Mouse (Mus musculus) lung, embryonic 14.5 days (tissue): ENCODE results near the gene Oit3. TPM values are rescaled to one million over a fixed set of nuclear protein-coding genes. Genes with fewer than 3 reads are reported as not detected.

ENCODE experiments used
- ATAC-seq: fragments of 200-750 bp; cut with Nextera tagmentation; 2 replicates; pipeline ENCODE4 v1.8.0; 2017; ENCODE audit warnings: mild to moderate bottlenecking, moderate TSS enrichment, moderate library complexity; ENCODE audit not compliant: insufficient read depth
- DNase-seq: peaks from one replicate; pipeline ENCODE4 v3.0.0-alpha.2; 2015
- H3K27ac ChIP-seq: fragments of 300-500 bp; sonication (generic); 2 replicates; pipeline ENCODE4 v1.5.1; 2014; ENCODE audit warnings: low read depth, mild to moderate bottlenecking, moderate library complexity
- H3K27me3 ChIP-seq: fragments of 300-500 bp; sonication (generic); 2 replicates; pipeline ENCODE4 v1.6.1; 2014; ENCODE audit warnings: low read length, control low read depth; ENCODE audit not compliant: insufficient read depth
- H3K36me3 ChIP-seq: fragments of 300-500 bp; sonication (generic); 2 replicates; pipeline ENCODE4 v1.6.1; 2014; ENCODE audit warnings: control low read depth; ENCODE audit not compliant: insufficient read depth
- H3K4me1 ChIP-seq: fragments of 300-500 bp; sonication (generic); 2 replicates; pipeline ENCODE4 v1.6.1; 2014; ENCODE audit warnings: antibody characterized with exemption, control low read depth; ENCODE audit not compliant: insufficient read depth
- H3K4me2 ChIP-seq: fragments of 300-500 bp; sonication (generic); 2 replicates; pipeline ENCODE4 v1.6.1; 2014; ENCODE audit warnings: mild to moderate bottlenecking
- H3K4me3 ChIP-seq: fragments of 300-500 bp; sonication (generic); 2 replicates; pipeline ENCODE4 v1.5.1; 2014; ENCODE audit warnings: low read depth, low read length
- H3K9ac ChIP-seq: fragments of 300-500 bp; sonication (generic); 2 replicates; pipeline ENCODE4 v1.6.1; 2014
- H3K9me3 ChIP-seq: fragments of 300-500 bp; sonication (generic); 2 replicates; pipeline ENCODE4 v1.6.1; 2016; ENCODE audit warnings: low read depth, low read length, control low read depth
- CTCF ChIP-seq: IDR thresholded peaks from 2 replicates; pipeline ENCODE4 v1.5.1; 2016; ENCODE audit warnings: antibody characterized with exemption, low read depth
- whole genome bisulfite sequencing: fragments of 180-500 bp; shearing (Covaris S2); extraction: QIAGEN DNeasy Blood & Tissue Kit; methylation state at CpG from one replicate; pipeline ENCODE4 v1.1.7; 2014; 5-methylcytosine and 5-hydroxymethylcytosine counted together
- polyA plus RNA-seq: library from polyadenylated mRNA; unstranded; fragments of >200 nt; fragmentation: Nextera tagmentation; extraction: Ambion mirVana; gene quantifications from 2 replicates; pipeline ENCODE4 v1.2.1, GENCODE M21; 2014

Oit3 gene
- polyA plus RNA-seq, 1 experiment from 2014 or later, result 0.62 TPM

GRCm38 (mm10) chr10:59467297-59467696 lies 25.7 kb upstream of the Oit3 start:
- Histone ChIP-seq H3K27ac (no peak overlapping the region), H3K36me3 (0 out of 2 replicates have a peak, but pooled peaks cover 8% of the 10 kb centered on the region), H3K9ac (no peak overlapping the region), H3K4me1 (no peaks in the 10 kb centered on the region), H3K4me3 (no peak overlapping the region), H3K27me3 (no peaks in the 10 kb centered on the region), H3K4me2 (no peak overlapping the region), H3K9me3 (no peaks in the 10 kb centered on the region)
- no peak for DNase-seq
- no peak for ATAC-seq
- 85% methylated on average over 12 of the region's 12 CpGs for WGBS
- TF ChIP-seq CTCF, result no peak

DNA sequence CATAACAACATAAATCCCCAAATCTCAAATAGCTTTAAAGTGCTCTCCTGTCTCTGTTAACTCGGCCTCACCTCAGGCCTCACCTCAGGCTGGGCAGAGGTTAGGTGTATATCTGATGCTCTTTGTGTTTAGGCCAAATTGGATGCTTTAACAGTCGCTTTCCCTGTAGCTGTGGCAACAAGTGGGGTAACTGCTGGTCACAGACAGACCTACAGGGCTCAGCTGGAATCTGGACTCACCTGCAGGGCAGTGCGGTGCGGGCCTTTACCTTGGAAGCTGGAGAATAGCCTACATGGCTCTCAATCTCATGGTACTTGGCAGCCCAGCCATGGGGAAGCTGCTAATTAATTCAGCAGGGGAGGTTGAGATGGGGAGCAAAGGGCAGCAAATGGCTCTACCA lies 25.0 kb upstream of the Oit3 start:
- no peak for DNase-seq
- Histone ChIP-seq H3K4me2 (no peak overlapping the region), H3K4me1 (no peaks in the 10 kb centered on the region), H3K9ac (no peak overlapping the region), H3K27ac (no peak overlapping the region), H3K27me3 (no peaks in the 10 kb centered on the region), H3K9me3 (no peaks in the 10 kb centered on the region), H3K4me3 (no peak overlapping the region), H3K36me3 (0 out of 2 replicates have a peak, but pooled peaks cover 8% of the 10 kb centered on the region)
- ATAC-seq, result no peak
- TF ChIP-seq CTCF, result no peak
- 87% methylated on average over 4 of the region's 4 CpGs for WGBS

GRCm38 (mm10) chr10:59465546-59465945 lies 24.0 kb upstream of the Oit3 start:
- WGBS, result 61% methylated on average over 3 of the region's 3 CpGs
- no peak for ATAC-seq
- Histone ChIP-seq H3K4me2 (no peak overlapping the region), H3K4me1 (no peaks in the 10 kb centered on the region), H3K9me3 (no peaks in the 10 kb centered on the region), H3K36me3 (0 out of 2 replicates have a peak, but pooled peaks cover 8% of the 10 kb centered on the region), H3K4me3 (no peak overlapping the region), H3K27me3 (no peaks in the 10 kb centered on the region), H3K27ac (no peak overlapping the region), H3K9ac (no peak overlapping the region)
- no peak for DNase-seq
- no peak for TF ChIP-seq CTCF

- no peaks in the 10 kb centered on the region for H3K9me3 ChIP-seq
Measured at GRCm38 (mm10) chr10:59462307-59462706, 20.7 kb upstream of the Oit3 start.

GRCm38 (mm10) chr10:59459767-59460166 lies 18.2 kb upstream of the Oit3 start:
- Histone ChIP-seq H3K4me2 (no peak overlapping the region), H3K27ac (no peak overlapping the region), H3K9ac (no peak overlapping the region), H3K4me3 (no peak overlapping the region), H3K36me3 (0 out of 2 replicates have a peak, but pooled peaks cover 3% of the 10 kb centered on the region), H3K9me3 (no peaks in the 10 kb centered on the region), H3K27me3 (no peaks in the 10 kb centered on the region), H3K4me1 (no peaks in the 10 kb centered on the region)
- no peak for TF ChIP-seq CTCF
- ATAC-seq (no peak), DNase-seq (no peak)
- WGBS, result 85% methylated on average over 12 of the region's 12 CpGs

More at GRCm38 (mm10) chr10:59462307-59462706, 20.7 kb upstream of the Oit3 start:
- TF ChIP-seq CTCF, result no peak
- Histone ChIP-seq H3K4me2 (no peak overlapping the region), H3K4me1 (no peaks in the 10 kb centered on the region), H3K36me3 (0 out of 2 replicates have a peak, but pooled peaks cover 8% of the 10 kb centered on the region), H3K4me3 (no peak overlapping the region), H3K9ac (no peak overlapping the region), H3K27me3 (no peaks in the 10 kb centered on the region), H3K27ac (no peak overlapping the region)
- ATAC-seq (no peak), DNase-seq (no peak)
- WGBS, result 72% methylated on average over 6 of the region's 6 CpGs

DNA sequence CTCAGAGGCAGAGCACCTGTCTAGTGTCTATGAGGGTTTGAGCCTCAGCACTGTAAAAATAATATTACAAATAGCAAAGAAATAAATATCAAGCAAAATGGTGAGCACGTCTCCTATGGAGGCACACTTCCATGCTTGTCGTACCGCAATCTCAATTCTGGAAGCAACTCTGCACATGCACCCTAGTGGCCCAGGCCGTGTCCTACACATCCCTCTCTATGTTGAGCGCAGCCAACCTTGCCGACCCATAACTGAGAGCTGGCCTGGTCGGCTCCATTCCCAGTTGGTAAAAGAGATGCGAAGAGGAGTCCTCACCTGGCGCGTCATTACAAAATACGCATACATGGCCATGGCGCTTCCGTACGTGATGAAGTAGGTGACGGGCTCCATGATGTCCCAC lies 13.1 kb upstream of the Oit3 start:
- Histone ChIP-seq H3K9ac (no peak overlapping the region), H3K27ac (no peak overlapping the region), H3K9me3 (no peaks in the 10 kb centered on the region), H3K27me3 (no peaks in the 10 kb centered on the region), H3K4me1 (no peaks in the 10 kb centered on the region), H3K36me3 (0 out of 2 replicates have a peak, but pooled peaks cover 3% of the 10 kb centered on the region), H3K4me3 (no peak overlapping the region), H3K4me2 (no peak overlapping the region)
- ATAC-seq, result no peak
- WGBS, result 92% methylated on average over 15 of the region's 15 CpGs
- no peak for DNase-seq
- peak; percentile 27; the same call in 1 of the 2 replicates for TF ChIP-seq CTCF

DNA sequence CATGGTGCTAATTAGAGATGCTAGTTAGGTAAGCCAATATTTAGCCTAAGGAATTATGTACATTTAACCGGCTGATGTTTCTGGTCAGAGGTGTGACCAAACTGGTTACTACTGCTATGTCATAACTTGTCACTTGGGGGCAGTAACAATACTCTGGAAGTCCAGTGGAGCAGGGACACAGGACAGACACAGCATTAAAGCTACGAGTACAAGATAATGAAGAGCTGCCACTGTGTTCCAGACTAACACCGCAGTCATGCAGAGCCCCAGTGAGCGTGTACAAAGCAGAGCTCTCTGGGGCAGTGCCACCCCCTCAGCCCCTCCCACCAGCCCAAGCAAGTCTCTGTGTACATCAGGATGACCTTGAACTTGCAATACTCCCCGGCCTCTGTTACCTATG lies 10.3 kb upstream of the Oit3 start:
- peak; percentile 74 for TF ChIP-seq CTCF
- H3K4me2 ChIP-seq, result no peak overlapping the region
- H3K36me3 ChIP-seq, result 0 out of 2 replicates have a peak, but pooled peaks cover 3% of the 10 kb centered on the region
- H3K27ac ChIP-seq, result no peak overlapping the region
- WGBS, result 44% methylated on average over 5 of the region's 5 CpGs
- no peaks in the 10 kb centered on the region for H3K27me3 ChIP-seq
- H3K4me1 ChIP-seq, result no peaks in the 10 kb centered on the region
- H3K4me3 ChIP-seq, result no peak overlapping the region
- no peak overlapping the region for H3K9ac ChIP-seq
- no peaks in the 10 kb centered on the region for H3K9me3 ChIP-seq
- DNase-seq (peak; percentile 85), ATAC-seq (peak; percentile 75)
